Mouse (Mus musculus): ENCODE measurements around the gene Nudt13. TPM values are rescaled to one million over a fixed set of nuclear protein-coding genes. Genes with fewer than 3 reads are reported as not detected.

The Nudt13 gene
- polyA plus RNA-seq (2014; fragmentation: Nextera tagmentation; extraction: Ambion mirVana), result 14.7 and 15.0 TPM in 2 replicates

- H3K9me3 ChIP-seq (ENCODE audit: low read depth, low read length), result no peaks in the 10 kb centered on the region
- TF ChIP-seq CTCF (IDR thresholded peaks at IDR 0.05; ENCODE audit: low read depth), result no peak
- H3K4me2 ChIP-seq, result peak within 1 kb of the TSS; percentile 73
- H3K4me3 ChIP-seq (ENCODE audit: low read depth, low read length), result peak within 1 kb of the TSS; percentile 49
- DNase-seq (peak; percentile 97), ATAC-seq (ENCODE audit: insufficient read depth) (peak; percentile 98)
- H3K36me3 ChIP-seq (ENCODE audit: insufficient read depth), result no peaks in the 10 kb centered on the region
- H3K27me3 ChIP-seq (ENCODE audit: insufficient read depth, low read length), result no peaks in the 10 kb centered on the region
- WGBS, result 21% methylated on average over 14 of the region's 14 CpGs
- no peaks in the 10 kb centered on the region for H3K4me1 ChIP-seq (ENCODE audit: insufficient read depth)
- peak within 1 kb of the TSS; percentile 52 for H3K9ac ChIP-seq
- H3K27ac ChIP-seq (ENCODE audit: low read depth), result no peak within 1 kb of the TSS
Observed at GRCm38 (mm10) chr14:20294117-20294892, at the start of gene Nudt13. Nudt13 (plus strand) TSS chr14:20294697.

GRCm38 (mm10) chr14:20245318-20245717 lies 49.2 kb upstream of the Nudt13 start:
- Histone ChIP-seq H3K9ac (no peak overlapping the region), H3K27ac (ENCODE audit: low read depth) (no peak overlapping the region), H3K4me1 (ENCODE audit: insufficient read depth) (no peaks in the 10 kb centered on the region), H3K4me2 (no peak overlapping the region), H3K4me3 (ENCODE audit: low read depth, low read length) (no peak overlapping the region), H3K36me3 (ENCODE audit: insufficient read depth) (no peaks in the 10 kb centered on the region), H3K9me3 (ENCODE audit: low read depth, low read length) (no peaks in the 10 kb centered on the region), H3K27me3 (ENCODE audit: insufficient read depth, low read length) (no peaks in the 10 kb centered on the region)
- no peak for TF ChIP-seq CTCF (IDR thresholded peaks at IDR 0.05; ENCODE audit: low read depth)
- DNase-seq, result no peak
- no peak for ATAC-seq (ENCODE audit: insufficient read depth)
- WGBS, result 42% methylated on average over 2 of the region's 2 CpGs

GRCm38 (mm10) chr14:20245861-20246260 lies 48.6 kb upstream of the Nudt13 start:
- H3K4me1 ChIP-seq (ENCODE audit: insufficient read depth), result no peaks in the 10 kb centered on the region
- no peak for ATAC-seq (ENCODE audit: insufficient read depth)
- no peak overlapping the region for H3K27ac ChIP-seq (ENCODE audit: low read depth)
- WGBS, result 52% methylated on average over 5 of the region's 5 CpGs
- H3K36me3 ChIP-seq (ENCODE audit: insufficient read depth), result no peaks in the 10 kb centered on the region
- H3K27me3 ChIP-seq (ENCODE audit: insufficient read depth, low read length), result no peaks in the 10 kb centered on the region
- DNase-seq, result no peak
- no peak for TF ChIP-seq CTCF (IDR thresholded peaks at IDR 0.05; ENCODE audit: low read depth)
- H3K9ac ChIP-seq, result no peak overlapping the region
- H3K9me3 ChIP-seq (ENCODE audit: low read depth, low read length), result no peaks in the 10 kb centered on the region
- no peak overlapping the region for H3K4me2 ChIP-seq
- H3K4me3 ChIP-seq (ENCODE audit: low read depth, low read length), result no peak overlapping the region

GRCm38 (mm10) chr14:20246811-20247266 lies 47.7 kb upstream of the Nudt13 start:
- TF ChIP-seq CTCF (IDR thresholded peaks at IDR 0.05; ENCODE audit: low read depth), result no peak
- 62% methylated on average over 11 of the region's 11 CpGs for WGBS
- DNase-seq (no peak), ATAC-seq (ENCODE audit: insufficient read depth) (no peak)
- Histone ChIP-seq H3K27me3 (ENCODE audit: insufficient read depth, low read length) (no peaks in the 10 kb centered on the region), H3K36me3 (ENCODE audit: insufficient read depth) (no peaks in the 10 kb centered on the region), H3K4me1 (ENCODE audit: insufficient read depth) (no peaks in the 10 kb centered on the region), H3K4me3 (ENCODE audit: low read depth, low read length) (no peak overlapping the region), H3K4me2 (no peak overlapping the region), H3K9me3 (ENCODE audit: low read depth, low read length) (no peaks in the 10 kb centered on the region), H3K9ac (no peak overlapping the region), H3K27ac (ENCODE audit: low read depth) (no peak overlapping the region)

- no peak for DNase-seq
- Histone ChIP-seq H3K9me3 (ENCODE audit: low read depth, low read length) (no peaks in the 10 kb centered on the region), H3K27ac (ENCODE audit: low read depth) (no peak overlapping the region), H3K36me3 (ENCODE audit: insufficient read depth) (no peaks in the 10 kb centered on the region), H3K4me3 (ENCODE audit: low read depth, low read length) (no peak overlapping the region), H3K4me1 (ENCODE audit: insufficient read depth) (no peaks in the 10 kb centered on the region), H3K27me3 (ENCODE audit: insufficient read depth, low read length) (no peaks in the 10 kb centered on the region), H3K9ac (no peak overlapping the region), H3K4me2 (no peak overlapping the region)
- TF ChIP-seq CTCF (IDR thresholded peaks at IDR 0.05; ENCODE audit: low read depth), result no peak
- WGBS, result 91% methylated on average over 3 of the region's 3 CpGs
- no peak for ATAC-seq (ENCODE audit: insufficient read depth)
Observed at GRCm38 (mm10) chr14:20248001-20248400, 46.5 kb upstream of the Nudt13 start.

- Histone ChIP-seq H3K4me2 (no peak overlapping the region), H3K4me1 (ENCODE audit: insufficient read depth) (no peaks in the 10 kb centered on the region), H3K27me3 (ENCODE audit: insufficient read depth, low read length) (no peaks in the 10 kb centered on the region), H3K9ac (no peak overlapping the region), H3K9me3 (ENCODE audit: low read depth, low read length) (no peaks in the 10 kb centered on the region), H3K27ac (ENCODE audit: low read depth) (no peak overlapping the region), H3K36me3 (ENCODE audit: insufficient read depth) (no peaks in the 10 kb centered on the region), H3K4me3 (ENCODE audit: low read depth, low read length) (no peak overlapping the region)
- ATAC-seq (ENCODE audit: insufficient read depth) (no peak), DNase-seq (no peak)
- 68% methylated on average over 14 of the region's 14 CpGs for WGBS
- no peak for TF ChIP-seq CTCF (IDR thresholded peaks at IDR 0.05; ENCODE audit: low read depth)
Observed at GRCm38 (mm10) chr14:20250237-20251171, 44.0 kb upstream of the Nudt13 start.
